Mouse (Mus musculus): Measurements from ENCODE around the gene Atp1a4.

Atp1a4 gene

DNA sequence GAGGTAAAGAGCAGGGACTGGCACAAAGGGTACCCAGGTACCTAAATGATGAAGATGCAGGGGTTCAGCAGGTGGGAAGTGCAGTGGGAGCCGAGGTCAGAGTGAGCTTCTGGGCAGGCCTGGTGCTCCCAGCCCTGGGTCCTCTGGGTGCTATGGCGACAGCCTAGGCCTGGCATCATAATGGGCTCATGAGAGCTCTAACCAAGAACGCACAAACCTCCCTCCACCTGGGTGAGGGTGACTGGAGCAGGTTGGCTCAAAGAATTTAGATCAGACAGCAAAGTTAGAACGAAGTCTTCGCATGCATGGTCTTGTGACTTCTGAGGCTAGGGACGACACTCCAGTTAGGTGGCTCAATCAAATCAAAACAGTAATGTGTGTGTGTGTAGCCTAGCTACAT lies at the start of gene Atp1a4:
TSS of gene Atp1a4 (minus strand) at position 101 of the 400 bp plus-strand sequence.
- POLR2A ChIA-PET, result interaction anchor here in 2 of 4 experiments (0.8 to 2.6 kb wide), 16 partner anchors 9 to 111 kb away, joined by 3 to 13 read pairs (median 4); partner anchors contain the start of genes Dcaf8 (in 1 of the 2) and Pea15a (in 1 of the 2)
- CTCF ChIA-PET, result interaction anchor here in 3 of 4 experiments (0.6 to 1.9 kb wide), 4 partner anchors 11 to 53 kb away, joined by 3 to 8 read pairs (median 3); no protein-coding TSS in a partner anchor

DNA sequence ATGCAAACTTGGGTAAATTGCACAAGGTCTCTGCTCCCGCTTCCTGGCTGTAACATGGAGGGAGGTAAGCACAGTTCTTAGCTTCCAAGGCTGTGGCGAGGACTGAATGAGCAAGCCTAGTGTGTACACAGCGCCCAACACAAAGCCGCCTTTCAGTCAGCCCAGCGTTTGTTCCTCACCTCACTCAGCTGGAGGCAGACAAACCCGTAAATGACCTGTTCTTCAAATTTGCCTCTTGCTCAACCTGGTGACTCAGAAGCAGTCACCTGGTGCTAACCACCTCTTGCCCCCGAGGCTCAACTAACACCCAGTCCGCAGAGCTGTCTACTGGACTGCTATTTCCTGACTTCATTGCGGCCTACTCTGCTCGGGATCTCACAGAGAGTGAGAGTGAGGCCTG lies 49.7 kb upstream of the Atp1a4 start:
- CTCF ChIA-PET, result interaction anchor here in 2 of 4 experiments (0.6 to 1.6 kb wide), 14 partner anchors 17 to 482 kb away, joined by 3 to 9 read pairs (median 4); no protein-coding TSS in a partner anchor
- POLR2A ChIA-PET, result interaction anchor here in 3 of 4 experiments (0.5 to 2.1 kb wide), 15 partner anchors 10 to 181 kb away, joined by 3 to 8 read pairs (median 4); partner anchors contain the start of genes Atp1a2 (in 2 of the 3), Dcaf8 (in 2 of the 3), Igsf8 (in 1 of the 3) and Pex19 (in 1 of the 3)

DNA sequence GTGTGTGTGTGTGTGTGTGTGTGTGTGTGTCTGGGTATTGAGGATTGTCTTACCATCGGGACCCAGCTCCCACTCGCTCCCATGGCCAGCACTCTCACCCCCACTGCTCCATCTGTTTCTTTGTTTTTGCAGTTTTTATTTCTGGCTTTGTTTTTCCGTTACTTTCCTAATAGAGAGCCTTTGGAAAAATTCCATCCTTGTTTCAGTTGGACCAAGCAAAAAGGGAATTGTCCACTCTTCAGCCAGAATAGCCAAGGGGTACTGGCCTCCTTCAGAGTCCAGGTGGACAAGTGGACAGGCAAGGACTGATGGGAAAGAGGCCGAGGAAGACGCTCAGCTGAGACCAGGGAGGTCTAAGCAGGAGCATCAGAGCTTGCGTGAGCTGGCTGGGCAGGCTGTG lies 48.7 kb upstream of the Atp1a4 start:
- ChIA-PET CTCF (interaction anchor here in 2 of 4 experiments (0.6 to 1.6 kb wide), 9 partner anchors 10 to 927 kb away, joined by 3 to 9 read pairs (median 3); no protein-coding TSS in a partner anchor), POLR2A (interaction anchor here (0.6 to 2.1 kb wide), 10 partner anchors 9 to 180 kb away, joined by 3 to 8 read pairs (median 4); partner anchors contain the start of genes Atp1a2 (in 2 of the 4), Dcaf8 (in 1 of the 4) and Pex19 (in 1 of the 4))

DNA sequence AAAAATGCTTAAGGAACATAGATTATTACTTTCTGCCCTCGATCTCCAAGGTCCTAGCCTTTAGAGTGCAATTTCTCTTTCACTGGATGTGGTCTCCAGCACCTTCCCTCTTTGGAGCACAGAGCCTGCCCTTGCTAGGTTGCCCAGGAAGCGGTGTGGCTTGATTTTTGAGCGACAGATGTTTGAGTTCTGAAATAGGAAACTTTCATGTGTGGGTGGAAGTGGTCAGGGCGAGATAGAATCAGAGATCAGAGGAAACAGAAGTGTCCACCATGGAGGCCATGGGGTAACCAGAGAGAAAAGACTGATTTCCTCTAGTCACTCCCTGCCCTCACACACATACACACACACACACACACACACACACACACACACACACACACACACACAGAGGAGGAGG lies 48.0 kb upstream of the Atp1a4 start:
- CTCF ChIA-PET, result interaction anchor here (0.6 to 1.0 kb wide), 6 partner anchors 11 to 1102 kb away, joined by 3 to 5 read pairs (median 4); no protein-coding TSS in a partner anchor

DNA sequence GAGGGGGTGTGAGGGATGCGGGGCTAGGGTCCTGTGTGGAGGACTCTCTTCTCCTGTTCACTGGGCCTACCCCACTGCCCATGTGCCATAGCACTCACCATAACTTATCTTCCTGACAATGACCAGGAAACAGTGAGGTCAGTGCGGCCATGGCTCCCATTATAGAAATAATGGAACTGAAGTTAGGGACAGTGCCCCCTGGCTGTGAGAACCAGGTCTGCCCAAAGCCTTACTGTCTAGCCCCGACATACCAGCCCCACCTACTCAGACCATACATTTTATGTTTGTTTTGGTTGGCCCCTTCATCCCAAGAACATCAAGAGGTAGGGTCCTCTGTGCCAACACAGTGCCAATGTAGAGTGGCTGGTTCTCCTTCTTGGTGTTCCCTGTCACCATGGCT lies 47.4 kb upstream of the Atp1a4 start:
- ChIA-PET CTCF (interaction anchor here in 3 of 4 experiments (0.6 to 0.9 kb wide), 6 partner anchors 17 to 295 kb away, joined by 3 to 13 read pairs (median 4); no protein-coding TSS in a partner anchor), POLR2A (interaction anchor here in 1 of 4 experiments (0.6 to 1.4 kb wide), 3 partner anchors 30 to 133 kb away, joined by 3 read pairs; no protein-coding TSS in a partner anchor)

More for the DNA sequence above, 48.0 kb upstream of the Atp1a4 start:
- POLR2A ChIA-PET, result interaction anchor here in 3 of 4 experiments (0.6 to 2.1 kb wide), 5 partner anchors 8 to 171 kb away, joined by 3 to 7 read pairs (median 4); partner anchors contain the start of genes Atp1a2 (in 1 of the 3) and Dcaf8 (in 1 of the 3)

DNA sequence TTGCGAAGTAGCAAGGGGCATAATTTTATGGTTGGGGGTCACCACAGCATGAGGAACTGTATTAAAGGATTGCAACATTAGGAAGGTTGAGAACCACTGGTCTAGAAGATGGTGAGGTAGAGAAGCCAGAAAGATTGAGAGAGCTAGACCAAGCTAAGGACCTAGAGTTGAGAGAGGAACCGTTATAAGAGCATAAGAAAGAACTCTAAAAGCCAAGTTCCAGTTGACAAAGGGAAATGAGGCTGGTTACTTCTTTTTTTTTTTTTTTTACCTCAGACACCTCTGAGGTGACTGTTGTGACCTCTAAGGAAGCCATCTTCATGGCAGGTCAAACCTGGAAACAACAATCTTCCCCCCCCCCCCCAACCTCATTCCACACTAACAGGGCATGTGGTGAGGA lies 46.9 kb upstream of the Atp1a4 start:
- POLR2A ChIA-PET, result interaction anchor here in 2 of 4 experiments (0.6 to 1.4 kb wide), 8 partner anchors 16 to 178 kb away, joined by 3 to 6 read pairs (median 3); partner anchors contain the start of genes Pea15a (in 1 of the 2) and Pex19 (in 1 of the 2)
- CTCF ChIA-PET, result interaction anchor here (0.6 to 1.4 kb wide), 11 partner anchors 12 to 748 kb away, joined by 3 to 14 read pairs (median 4); no protein-coding TSS in a partner anchor

DNA sequence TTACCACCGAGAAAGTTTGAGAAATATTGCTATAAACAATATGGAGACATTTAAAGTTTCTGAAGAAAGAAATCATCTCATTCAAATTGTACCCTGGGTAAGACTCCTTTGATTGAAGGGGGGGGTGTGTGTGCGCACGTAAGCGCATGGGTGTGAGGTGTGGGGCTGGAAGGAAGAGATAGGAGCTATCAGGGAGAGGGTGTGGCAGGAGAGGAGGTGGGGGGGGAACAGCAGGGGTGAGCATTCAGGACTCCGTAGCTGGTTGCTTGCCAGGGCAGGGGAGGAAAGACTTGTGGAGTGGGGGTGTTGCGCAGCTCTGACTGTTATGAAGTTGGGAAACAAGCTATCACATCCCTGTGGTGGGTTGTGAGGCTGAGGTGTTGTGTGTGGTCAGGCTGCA lies 46.2 kb upstream of the Atp1a4 start:
- ChIA-PET CTCF (interaction anchor here (0.6 to 1.4 kb wide), 12 partner anchors 11 to 478 kb away, joined by 3 to 14 read pairs (median 4); no protein-coding TSS in a partner anchor), POLR2A (interaction anchor here in 2 of 4 experiments (0.6 to 1.4 kb wide), 10 partner anchors 16 to 224 kb away, joined by 3 to 6 read pairs (median 4); partner anchors contain the start of genes Dcaf8 (in 1 of the 2), Pea15a (in 1 of the 2) and Pex19 (in 1 of the 2))

DNA sequence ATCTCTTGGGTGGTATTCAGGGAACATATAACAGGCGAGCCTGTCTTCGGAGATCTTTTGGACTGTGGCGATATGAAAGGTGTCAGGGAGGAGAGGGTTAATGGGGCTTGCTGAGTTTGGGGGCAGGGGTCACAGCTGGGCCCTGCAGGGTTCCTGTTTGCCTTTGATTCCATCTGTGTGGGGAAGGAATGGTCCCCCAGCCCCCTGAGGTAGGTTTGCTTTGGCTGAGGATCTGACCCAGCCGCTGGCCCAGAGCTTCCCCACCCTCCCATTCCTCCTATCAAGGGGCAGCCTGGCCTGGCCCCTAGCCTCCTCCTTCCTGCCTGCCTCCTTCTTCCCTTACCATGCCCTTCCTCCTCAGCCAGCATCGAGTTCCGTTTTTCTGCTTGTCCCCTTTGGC lies 44.6 kb upstream of the Atp1a4 start:
- ChIA-PET CTCF (interaction anchor here in 1 of 4 experiments (0.8 to 1.4 kb wide), 3 partner anchors 9 to 174 kb away, joined by 3 to 4 read pairs (median 3); no protein-coding TSS in a partner anchor), POLR2A (interaction anchor here in 2 of 4 experiments (0.5 to 2.2 kb wide), 5 partner anchors 9 to 60 kb away, joined by 3 to 11 read pairs (median 4); no protein-coding TSS in a partner anchor)

DNA sequence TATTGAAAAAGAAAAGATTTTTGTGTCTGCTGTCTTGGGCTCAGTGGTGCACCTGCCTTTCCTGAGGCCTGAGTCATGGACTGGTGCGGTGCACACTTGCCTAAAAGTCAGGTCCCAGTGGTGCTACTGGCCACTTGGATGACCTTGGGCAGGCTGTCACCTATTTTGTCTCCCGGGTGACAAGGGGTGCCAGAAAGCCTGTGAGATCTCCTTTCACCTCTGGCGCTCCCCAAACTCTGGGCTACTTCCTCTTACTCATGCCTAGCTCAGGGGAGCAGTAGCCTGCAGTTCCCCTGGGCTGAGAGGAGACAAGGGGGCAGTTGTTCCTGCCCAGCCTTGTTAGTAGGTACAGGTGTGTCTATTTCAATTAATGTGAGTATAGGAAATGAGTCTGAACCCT lies 44.1 kb upstream of the Atp1a4 start:
- ChIA-PET POLR2A (interaction anchor here in 2 of 4 experiments (1.4 to 2.2 kb wide), 8 partner anchors 9 to 275 kb away, joined by 3 to 12 read pairs (median 6); partner anchors contain the start of genes Atp1a4 (in 1 of the 2), Igsf8 (in 1 of the 2) and Vangl2 (in 1 of the 2)), CTCF (interaction anchor here in 1 of 4 experiments (0.8 to 1.4 kb wide), 4 partner anchors 9 to 691 kb away, joined by 3 read pairs; no protein-coding TSS in a partner anchor)

DNA sequence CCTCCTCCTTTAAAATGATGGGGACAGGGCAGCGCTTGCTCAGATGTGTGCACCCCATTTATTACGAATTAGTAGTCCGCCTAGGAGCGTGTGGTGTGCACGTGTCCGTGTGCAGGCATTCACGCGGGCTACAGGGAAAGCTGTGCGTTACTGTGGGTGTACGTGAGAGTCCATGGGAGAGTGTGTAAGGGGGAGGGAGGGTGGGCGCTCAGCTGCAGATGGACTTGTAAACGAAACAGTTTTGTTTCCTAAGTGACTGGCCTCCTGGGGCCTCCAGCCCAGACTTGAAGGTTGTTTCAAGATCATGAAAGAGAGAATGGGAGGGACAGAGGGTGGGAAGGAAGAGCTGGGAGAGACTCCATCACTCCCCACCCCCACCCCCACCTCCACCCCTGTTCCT lies 43.0 kb upstream of the Atp1a4 start:
- ChIA-PET POLR2A (interaction anchor here in 3 of 4 experiments (0.6 to 3.8 kb wide), 26 partner anchors 8 to 279 kb away, joined by 3 to 18 read pairs (median 4); partner anchors contain the start of genes Igsf8 (in 2 of the 3), Ncstn (in 2 of the 3), Atp1a4 (in 1 of the 3) and Copa (in 1 of the 3)), CTCF (interaction anchor here in 2 of 4 experiments (0.6 to 1.4 kb wide), 8 partner anchors 9 to 690 kb away, joined by 3 to 11 read pairs (median 3); no protein-coding TSS in a partner anchor)

DNA sequence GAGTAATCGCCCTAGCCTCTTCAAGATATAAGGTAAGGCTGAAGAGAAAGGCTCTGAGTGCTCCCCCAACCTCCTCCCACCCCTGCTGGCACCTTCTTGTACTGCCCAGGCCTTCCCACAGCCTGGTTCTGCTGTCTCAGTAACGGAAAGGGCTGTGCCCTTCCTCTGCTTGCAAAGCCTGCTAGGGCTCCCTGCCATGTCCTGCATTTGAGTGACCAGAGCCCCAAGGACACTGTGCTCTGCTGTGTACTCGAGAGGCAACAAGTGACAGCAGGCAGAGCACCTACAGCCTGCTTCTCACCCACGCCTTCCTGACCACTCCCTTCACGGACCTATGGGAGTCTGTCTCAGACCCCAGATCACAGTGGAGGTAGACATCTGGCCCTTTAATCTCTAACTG lies 42.0 kb upstream of the Atp1a4 start:
- CTCF ChIA-PET, result interaction anchor here in 2 of 4 experiments (0.7 to 1.2 kb wide), 3 partner anchors 10 to 53 kb away, joined by 3 to 11 read pairs (median 5); no protein-coding TSS in a partner anchor
- POLR2A ChIA-PET, result interaction anchor here in 3 of 4 experiments (0.8 to 3.8 kb wide), 13 partner anchors 8 to 279 kb away, joined by 3 to 18 read pairs (median 4); partner anchors contain the start of gene Igsf8 (in 2 of the 3)

DNA sequence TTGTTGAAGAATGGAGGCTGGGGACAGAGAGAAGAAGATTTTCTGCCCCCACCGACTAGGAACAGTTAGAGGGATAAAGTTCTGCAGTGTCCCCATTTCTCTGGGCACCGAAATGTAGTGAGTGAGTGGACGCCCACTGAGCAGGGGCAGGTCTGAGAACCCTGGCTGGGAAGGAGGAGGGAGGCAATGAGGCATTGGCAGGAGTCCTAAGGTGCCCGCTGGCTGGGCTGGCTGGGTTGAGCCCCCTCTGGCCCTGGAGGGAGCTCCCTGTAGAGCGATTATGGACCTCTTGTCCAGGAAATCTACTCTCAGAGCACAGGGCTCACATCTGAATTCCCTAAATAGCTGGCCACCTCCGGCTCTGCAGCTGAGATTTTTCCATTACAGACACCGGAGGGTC lies 41.3 kb upstream of the Atp1a4 start:
- CTCF ChIA-PET, result interaction anchor here in 1 of 4 experiments (1.5 kb wide), 1 partner anchor 484 kb away, joined by 3 read pairs; no protein-coding TSS in a partner anchor
- POLR2A ChIA-PET, result interaction anchor here in 2 of 4 experiments (0.6 to 3.8 kb wide), 5 partner anchors 9 to 152 kb away, joined by 3 to 18 read pairs (median 4); partner anchors contain the start of genes Dcaf8 (in 1 of the 2) and Igsf8 (in 1 of the 2)

DNA sequence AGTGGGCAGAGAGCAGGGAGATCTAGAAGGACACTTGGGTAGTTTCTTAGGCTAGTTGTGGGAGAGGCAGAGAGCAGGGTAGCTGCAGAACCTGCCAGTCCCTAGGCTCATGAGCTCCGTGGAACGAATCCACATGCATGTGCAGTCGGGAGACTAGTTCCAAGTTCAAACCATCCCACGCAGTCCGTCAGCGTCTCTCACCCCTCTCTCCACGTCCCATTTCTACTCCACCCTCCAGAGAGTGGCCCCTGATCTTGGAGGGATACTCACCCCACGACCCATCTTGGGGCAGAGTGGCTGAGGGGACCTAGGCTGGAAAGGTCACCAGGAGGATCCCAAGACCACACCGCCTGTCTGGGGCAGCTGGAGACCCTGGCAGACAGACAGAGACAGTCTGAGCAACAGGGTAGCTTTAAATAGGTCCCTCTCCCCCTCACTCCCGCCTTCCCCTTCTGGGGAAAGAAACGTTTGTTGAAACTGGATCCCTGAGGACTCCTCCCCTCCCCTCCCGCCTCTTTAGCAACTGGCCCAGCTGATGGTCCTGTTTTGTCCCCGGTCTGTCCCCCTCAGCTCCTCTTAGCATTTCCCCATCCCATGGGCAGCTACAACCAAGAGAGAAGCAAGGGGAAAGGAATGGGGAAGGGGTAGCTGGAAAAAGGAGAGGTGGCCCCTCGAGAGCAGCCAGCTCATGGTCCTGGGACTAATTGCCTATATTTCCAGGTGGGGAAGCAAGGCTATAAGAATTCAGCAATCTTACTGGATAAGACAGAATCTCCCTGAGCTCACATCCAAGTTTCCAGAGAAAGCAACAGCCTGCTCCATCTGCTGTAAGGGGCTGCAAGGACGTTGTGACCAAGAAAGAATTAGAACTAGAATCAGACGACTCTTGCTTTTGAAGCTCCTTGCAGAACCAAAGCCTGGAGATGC lies 39.7 kb upstream of the Atp1a4 start, which contains the start of gene Atp1a2:
TSS of gene Atp1a2 (minus strand) at position 454 of the 927 bp plus-strand sequence.
- POLR2A ChIA-PET, result interaction anchor here (0.6 to 3.8 kb wide), 18 partner anchors 8 to 512 kb away, joined by 3 to 18 read pairs (median 3); partner anchors contain the start of genes Igsf8 (in 1 of the 4) and Pigm (in 1 of the 4)

DNA sequence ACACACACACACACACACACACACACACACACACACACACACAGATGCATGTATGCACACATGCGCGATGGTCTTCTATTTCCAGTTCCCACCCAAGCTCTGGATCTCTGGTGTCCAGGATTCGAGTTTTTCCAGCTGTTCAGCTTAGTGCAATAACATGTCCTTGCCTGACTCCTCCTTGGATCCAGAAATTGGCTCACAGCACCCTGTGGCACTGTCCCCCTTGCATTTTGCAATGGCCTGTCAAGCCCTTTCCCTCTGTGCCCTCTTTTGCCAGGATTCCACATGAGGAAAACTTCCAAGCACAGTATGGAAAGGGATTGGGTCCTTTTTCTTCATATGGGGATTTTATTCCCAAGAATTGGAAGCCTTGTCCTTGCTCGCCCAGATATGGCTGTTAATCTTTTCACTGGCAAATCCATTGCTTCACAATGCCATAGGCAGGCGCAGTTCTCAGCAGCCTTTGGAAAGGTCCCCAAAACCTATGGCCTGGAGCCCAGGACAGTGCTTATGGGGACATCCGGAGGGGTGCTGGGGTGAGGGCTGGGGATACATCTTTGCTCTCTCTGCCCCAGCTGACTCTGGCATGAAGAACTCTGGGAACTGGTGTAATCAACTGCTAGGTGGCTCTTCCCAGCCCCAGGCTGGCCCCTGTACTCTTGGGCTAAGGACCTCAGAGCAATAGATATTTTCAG lies 38.7 kb upstream of the Atp1a4 start:
- ChIA-PET CTCF (interaction anchor here in 2 of 4 experiments (1.1 to 1.6 kb wide), 3 partner anchors 8 to 63 kb away, joined by 3 read pairs; no protein-coding TSS in a partner anchor), POLR2A (interaction anchor here in 3 of 4 experiments (0.6 to 1.9 kb wide), 11 partner anchors 8 to 511 kb away, joined by 3 to 7 read pairs (median 3); no protein-coding TSS in a partner anchor)

More for the DNA sequence above, 39.7 kb upstream of the Atp1a4 start, which contains the start of gene Atp1a2:
- CTCF ChIA-PET, result interaction anchor here in 3 of 4 experiments (0.6 to 1.6 kb wide), 7 partner anchors 9 to 482 kb away, joined by 3 to 4 read pairs (median 3); partner anchors contain the start of gene Igsf8 (in 1 of the 3)

DNA sequence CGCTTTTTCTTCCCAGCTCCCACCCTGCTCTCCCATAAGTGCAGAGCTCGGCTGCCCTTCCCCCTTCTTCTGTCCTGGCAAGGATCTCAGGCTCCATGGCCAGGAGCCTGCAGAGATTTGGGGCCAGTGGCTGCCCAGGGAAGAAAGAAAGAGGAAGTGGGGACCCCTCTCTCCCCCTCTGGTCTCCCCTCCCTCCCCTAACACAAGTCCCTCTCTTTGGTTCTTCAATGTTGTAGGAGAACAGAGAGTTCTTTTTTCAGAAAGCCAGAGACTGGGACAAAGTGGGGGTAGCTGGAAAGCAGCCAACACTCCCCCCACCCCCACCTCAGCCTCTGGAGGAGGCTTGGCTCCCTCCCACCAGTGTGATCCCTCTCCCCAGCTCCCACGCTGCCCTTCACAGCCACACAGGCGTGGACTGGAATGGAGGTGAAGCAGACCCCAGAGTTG lies 37.6 kb upstream of the Atp1a4 start:
- CTCF ChIA-PET, result interaction anchor here in 2 of 4 experiments (0.6 to 1.3 kb wide), 4 partner anchors 25 to 342 kb away, joined by 3 read pairs; no protein-coding TSS in a partner anchor
- POLR2A ChIA-PET, result interaction anchor here in 2 of 4 experiments (0.6 to 1.2 kb wide), 4 partner anchors 11 to 32 kb away, joined by 3 to 4 read pairs (median 4); no protein-coding TSS in a partner anchor

DNA sequence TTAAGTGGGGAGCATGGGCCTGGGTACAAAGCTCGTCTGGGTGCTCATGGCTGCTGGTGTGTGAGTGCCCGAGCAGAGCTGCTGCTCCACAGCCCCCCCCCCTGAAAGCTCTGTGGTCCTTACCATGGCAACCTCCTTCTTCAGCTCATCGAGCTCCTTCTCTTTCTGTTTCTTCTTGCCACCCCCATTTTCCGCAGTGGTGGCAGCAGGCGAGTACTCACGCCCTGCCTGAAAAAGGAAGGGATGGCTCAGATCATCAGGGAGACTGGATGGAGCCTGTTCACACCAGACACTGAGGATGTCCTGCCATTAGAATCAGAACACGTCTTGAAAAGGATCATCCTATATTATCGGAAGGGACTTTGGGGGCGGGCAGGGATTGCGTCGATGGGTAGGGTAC lies 35.2 kb upstream of the Atp1a4 start:
- POLR2A ChIA-PET, result interaction anchor here in 2 of 4 experiments (0.5 to 2.6 kb wide), 13 partner anchors 8 to 255 kb away, joined by 3 to 11 read pairs (median 3); partner anchors contain the start of genes Igsf8 (in 1 of the 2) and Pigm (in 1 of the 2)
- CTCF ChIA-PET, result interaction anchor here in 3 of 4 experiments (0.5 to 0.6 kb wide), 3 partner anchors 11 to 730 kb away, joined by 3 to 5 read pairs (median 3); no protein-coding TSS in a partner anchor
